Mouse (Mus musculus) limb, embryonic 14.5 days (tissue): ENCODE measurements around the gene Kcna2. TPM values are rescaled to one million over a fixed set of nuclear protein-coding genes. Genes with fewer than 3 reads are reported as not detected.

Experiments used
- ATAC-seq: fragments of 200-750 bp; cut with Nextera tagmentation; 2 replicates; pipeline ENCODE4 v1.8.0; 2017; ENCODE audit warnings: low read depth, moderate number of reproducible peaks, moderate TSS enrichment; ENCODE audit not compliant: low FRiP score
- DNase-seq: peaks from one replicate; pipeline ENCODE4 v3.0.0-alpha.2; 2015; ENCODE audit warnings: low spot score
- H3K27ac ChIP-seq: fragments of 300-500 bp; sonication (generic); replicated peaks from 2 replicates; pipeline ENCODE4 v1.5.1; 2014; ENCODE audit warnings: low read depth, mild to moderate bottlenecking, low read length, moderate library complexity, mixed read lengths
- H3K27me3 ChIP-seq: fragments of 300-500 bp; sonication (generic); 2 replicates; pipeline ENCODE4 v1.6.1; 2014; ENCODE audit warnings: low read length, mixed read lengths; ENCODE audit not compliant: control insufficient read depth, insufficient read depth
- H3K36me3 ChIP-seq: fragments of 300-500 bp; sonication (generic); 2 replicates; pipeline ENCODE4 v1.6.1; 2014; ENCODE audit warnings: mild to moderate bottlenecking, low read length, moderate library complexity, mixed read lengths; ENCODE audit not compliant: control insufficient read depth, insufficient read depth
- H3K4me1 ChIP-seq: fragments of 300-500 bp; sonication (generic); 2 replicates; pipeline ENCODE4 v1.6.1; 2014; ENCODE audit warnings: antibody characterized with exemption, low read length, mixed read lengths; ENCODE audit not compliant: control insufficient read depth, insufficient read depth
- H3K4me2 ChIP-seq: fragments of 300-500 bp; sonication (generic); replicated peaks from 2 replicates; pipeline ENCODE4 v1.6.1; 2014; ENCODE audit warnings: low read depth, mild to moderate bottlenecking, low read length, moderate library complexity; ENCODE audit not compliant: severe bottlenecking
- H3K4me3 ChIP-seq: fragments of 300-500 bp; sonication (generic); replicated peaks from 2 replicates; pipeline ENCODE4 v1.5.1; 2014; ENCODE audit warnings: low read length
- H3K9ac ChIP-seq: fragments of 300-500 bp; sonication (generic); 2 replicates; pipeline ENCODE4 v1.6.1; 2014; ENCODE audit warnings: mild to moderate bottlenecking, low read depth, low read length, moderate library complexity; ENCODE audit not compliant: severe bottlenecking
- H3K9me3 ChIP-seq: fragments of 300-500 bp; sonication (generic); 2 replicates; pipeline ENCODE4 v1.6.1; 2016; ENCODE audit warnings: low read length; ENCODE audit not compliant: control insufficient read depth
- POLR2A ChIP-seq: fragments of 200-500 bp; IDR thresholded peaks from 2 replicates; pipeline ENCODE4 v1.8.0; 2012; ENCODE audit warnings: inconsistent platforms, mild to moderate bottlenecking, moderate library complexity, borderline replicate concordance; ENCODE audit not compliant: insufficient read depth, insufficient read length; ENCODE audit errors: extremely low read depth
- WGBS: fragments of 180-500 bp; shearing (Covaris S2); extraction: QIAGEN DNeasy Blood & Tissue Kit; methylation state at CpG from one replicate; pipeline ENCODE4 v1.1.7; 2014; 5-methylcytosine and 5-hydroxymethylcytosine counted together
- polyA plus RNA-seq, 2 experiments: library from polyadenylated mRNA; depleted of rRNA in 1 of 2; stranded (reverse) in 1 of 2; unstranded in 1 of 2; fragments of >200 nt; fragmentation: Nextera tagmentation in 1 of 2; extraction: Ambion mirVana in 1 of 2; gene quantifications; 2 replicates each; pipeline versions ENCODE4 v1.2.1 to v1.2.3; 2012 to 2014

Kcna2 gene
- polyA plus RNA-seq, 2 experiments, result 0.25 to 0.47 TPM

- Histone ChIP-seq H3K27ac (no peak overlapping the region), H3K36me3 (no peaks in the 10 kb centered on the region), H3K9me3 (no peaks in the 10 kb centered on the region), H3K9ac (no peak overlapping the region), H3K4me1 (no peaks in the 10 kb centered on the region), H3K4me2 (no peak overlapping the region), H3K4me3 (no peak overlapping the region), H3K27me3 (no peaks in the 10 kb centered on the region)
- no peak for TF ChIP-seq POLR2A
- ATAC-seq, result no peak
- no peak for DNase-seq
- WGBS, result 72% methylated on average over 6 of the region's 6 CpGs
These were observed 33.7 kb upstream of the Kcna2 start for GRCm38 (mm10) chr3:107067245-107067644.

- no peak overlapping the region for H3K4me2 ChIP-seq
- H3K27ac ChIP-seq, result no peak overlapping the region
- H3K4me3 ChIP-seq, result no peak overlapping the region
- no peaks in the 10 kb centered on the region for H3K9me3 ChIP-seq
- no peaks in the 10 kb centered on the region for H3K36me3 ChIP-seq
- no peak for TF ChIP-seq POLR2A
- no peak overlapping the region for H3K9ac ChIP-seq
- no peaks in the 10 kb centered on the region for H3K4me1 ChIP-seq
- no peak for DNase-seq
- no peaks in the 10 kb centered on the region for H3K27me3 ChIP-seq
- no peak for ATAC-seq
- WGBS, result 58% methylated on average over 2 of the region's 2 CpGs
These were observed 27.1 kb upstream of the Kcna2 start for GRCm38 (mm10) chr3:107073863-107074262.

DNA sequence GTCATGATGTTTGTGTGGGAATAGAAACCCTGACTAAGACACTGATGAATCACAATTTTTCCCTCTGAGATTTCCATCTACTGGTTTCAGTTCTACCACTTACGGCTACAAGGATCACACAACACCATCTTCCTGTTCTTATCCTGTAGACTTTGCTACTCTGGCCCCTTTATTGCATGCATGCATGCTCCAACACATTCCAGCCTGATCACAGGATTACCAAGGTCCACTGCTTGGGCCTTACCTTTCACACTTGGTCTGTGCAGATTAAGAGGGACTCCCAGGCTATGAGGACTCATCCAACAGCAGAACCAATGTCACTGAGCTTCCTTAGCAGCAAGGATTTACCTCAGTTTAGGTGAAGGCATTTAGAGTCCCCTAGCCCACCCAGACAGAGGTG, 25.2 kb upstream of the Kcna2 start:
- DNase-seq, result no peak

DNA sequence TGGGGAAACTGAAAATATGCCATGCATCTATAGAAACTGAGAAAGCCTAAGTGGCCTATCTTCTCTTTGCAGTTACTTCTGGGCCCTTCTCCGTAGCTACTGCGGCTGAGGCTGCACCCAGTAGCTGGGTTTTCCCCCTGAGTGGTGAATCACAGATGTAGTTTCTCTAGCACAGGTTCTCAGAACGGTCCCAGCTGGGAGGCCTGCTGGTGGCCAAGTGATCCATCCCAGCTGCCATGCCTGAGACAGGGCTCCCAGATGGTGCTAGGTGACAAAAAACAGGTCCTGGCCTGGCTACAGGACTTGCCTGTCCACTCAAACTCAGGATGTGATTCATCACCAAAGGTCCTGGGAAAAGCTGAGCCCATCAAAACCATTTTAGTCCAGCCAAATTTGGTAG, 24.3 kb upstream of the Kcna2 start:
- no peak overlapping the region for H3K27ac ChIP-seq
- H3K9me3 ChIP-seq, result no peaks in the 10 kb centered on the region
- no peak overlapping the region for H3K4me2 ChIP-seq
- H3K27me3 ChIP-seq, result no peaks in the 10 kb centered on the region
- DNase-seq (no peak), ATAC-seq (no peak)
- H3K4me1 ChIP-seq, result no peaks in the 10 kb centered on the region
- no peaks in the 10 kb centered on the region for H3K36me3 ChIP-seq
- WGBS, result 57% methylated on average over 3 of the region's 3 CpGs
- H3K4me3 ChIP-seq, result no peak overlapping the region
- no peak for TF ChIP-seq POLR2A
- H3K9ac ChIP-seq, result no peak overlapping the region

More for the DNA sequence above, 25.2 kb upstream of the Kcna2 start:
- WGBS, result 89% methylated on average over 1 of the region's 1 CpGs
- H3K27ac ChIP-seq, result no peak overlapping the region
- H3K4me2 ChIP-seq, result no peak overlapping the region
- no peak for TF ChIP-seq POLR2A
- ATAC-seq, result no peak
- H3K9me3 ChIP-seq, result no peaks in the 10 kb centered on the region
- H3K36me3 ChIP-seq, result no peaks in the 10 kb centered on the region
- no peak overlapping the region for H3K9ac ChIP-seq
- no peaks in the 10 kb centered on the region for H3K27me3 ChIP-seq
- H3K4me3 ChIP-seq, result no peak overlapping the region
- H3K4me1 ChIP-seq, result no peaks in the 10 kb centered on the region

DNA sequence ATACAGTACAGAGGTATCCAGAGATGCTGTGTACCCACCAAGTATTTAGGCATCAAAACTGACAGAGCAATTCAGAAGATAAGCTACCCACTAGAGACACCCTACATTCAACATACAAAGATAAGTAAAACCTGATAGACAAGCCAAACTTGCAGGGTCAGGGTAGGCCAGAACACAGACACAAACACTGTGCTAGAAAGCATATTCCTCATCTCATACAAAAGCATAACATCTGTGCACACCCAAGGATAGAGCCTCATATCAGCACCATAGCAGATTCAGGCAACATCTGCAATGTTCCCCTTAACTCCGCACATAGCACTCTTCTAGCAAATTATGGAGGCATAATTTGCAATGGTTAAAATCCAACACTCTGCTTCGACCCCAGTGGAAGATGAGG, 23.8 kb upstream of the Kcna2 start:
- Histone ChIP-seq H3K4me3 (no peak overlapping the region), H3K27ac (no peak overlapping the region), H3K27me3 (no peaks in the 10 kb centered on the region), H3K36me3 (no peaks in the 10 kb centered on the region), H3K9me3 (no peaks in the 10 kb centered on the region), H3K9ac (no peak overlapping the region), H3K4me2 (no peak overlapping the region), H3K4me1 (no peaks in the 10 kb centered on the region)
- DNase-seq (no peak), ATAC-seq (no peak)
- no peak for TF ChIP-seq POLR2A
- WGBS, result 83% methylated on average over 2 of the region's 2 CpGs

GRCm38 (mm10) chr3:107080803-107081202, 20.1 kb upstream of the Kcna2 start:
- no peak overlapping the region for H3K4me2 ChIP-seq
- no peaks in the 10 kb centered on the region for H3K27me3 ChIP-seq
- no peak overlapping the region for H3K4me3 ChIP-seq
- no peaks in the 10 kb centered on the region for H3K4me1 ChIP-seq
- 87% methylated on average over 3 of the region's 3 CpGs for WGBS
- H3K9me3 ChIP-seq, result no peaks in the 10 kb centered on the region
- no peak for TF ChIP-seq POLR2A
- no peak overlapping the region for H3K9ac ChIP-seq
- no peak for DNase-seq
- H3K36me3 ChIP-seq, result no peaks in the 10 kb centered on the region
- no peak for ATAC-seq
- no peak overlapping the region for H3K27ac ChIP-seq
